Mouse (Mus musculus): ENCODE measurements around the gene Zfp652.

The Zfp652 gene

GRCm38 (mm10) chr11:95768244-95768643 is 55.8 kb downstream of the Zfp652 start:
- no peak for DNase-seq (ENCODE audit: low read depth, low spot score)

GRCm38 (mm10) chr11:95769208-95769607 is 56.7 kb downstream of the Zfp652 start:
- no peak for DNase-seq (ENCODE audit: low read depth, low spot score)

- peak; percentile 23 for DNase-seq (ENCODE audit: low read depth, low spot score)
Measured at GRCm38 (mm10) chr11:95770720-95771364, 58.4 kb downstream of the Zfp652 start.

GRCm38 (mm10) chr11:95771665-95772064 is 59.2 kb downstream of the Zfp652 start:
- no peak for DNase-seq (ENCODE audit: low read depth, low spot score)

GRCm38 (mm10) chr11:95773264-95773663 is 60.8 kb downstream of the Zfp652 start:
- no peak for DNase-seq (ENCODE audit: low read depth, low spot score)

GRCm38 (mm10) chr11:95777323-95778297 is 65.1 kb downstream of the Zfp652 start:
- DNase-seq (ENCODE audit: low read depth, low spot score): peak; percentile 25

- no peak for DNase-seq (ENCODE audit: low read depth, low spot score)
Measured at GRCm38 (mm10) chr11:95778831-95779251, 66.4 kb downstream of the Zfp652 start.

GRCm38 (mm10) chr11:95779366-95779765 is 66.9 kb downstream of the Zfp652 start:
- no peak for DNase-seq (ENCODE audit: low read depth, low spot score)

- DNase-seq (ENCODE audit: low read depth, low spot score): no peak
Measured at GRCm38 (mm10) chr11:95780480-95780879, 68.0 kb downstream of the Zfp652 start.

GRCm38 (mm10) chr11:95781557-95781956 is 69.1 kb downstream of the Zfp652 start:
- DNase-seq (ENCODE audit: low read depth, low spot score): no peak

GRCm38 (mm10) chr11:95783457-95783856 is 71.0 kb downstream of the Zfp652 start:
- no peak for DNase-seq (ENCODE audit: low read depth, low spot score)

GRCm38 (mm10) chr11:95783958-95784357 is 71.5 kb downstream of the Zfp652 start:
- no peak for DNase-seq (ENCODE audit: low read depth, low spot score)

- DNase-seq (ENCODE audit: low read depth, low spot score): no peak
Measured at GRCm38 (mm10) chr11:95785675-95786074, 73.2 kb downstream of the Zfp652 start.

GRCm38 (mm10) chr11:95786511-95786910 is 74.0 kb downstream of the Zfp652 start:
- no peak for DNase-seq (ENCODE audit: low read depth, low spot score)

- DNase-seq (ENCODE audit: low read depth, low spot score): no peak
Measured at GRCm38 (mm10) chr11:95789451-95789891, 77.0 kb downstream of the Zfp652 start.

GRCm38 (mm10) chr11:95791787-95792186 is 79.3 kb downstream of the Zfp652 start:
- no peak for DNase-seq (ENCODE audit: low read depth, low spot score)

GRCm38 (mm10) chr11:95792950-95793509 is 80.6 kb downstream of the Zfp652 start:
- no peak for DNase-seq (ENCODE audit: low read depth, low spot score)

GRCm38 (mm10) chr11:95794201-95794600 is 81.7 kb downstream of the Zfp652 start:
- no peak for DNase-seq (ENCODE audit: low read depth, low spot score)

GRCm38 (mm10) chr11:95795582-95795981 is 83.1 kb downstream of the Zfp652 start:
- DNase-seq (ENCODE audit: low read depth, low spot score): no peak

- peak; percentile 53 for DNase-seq (ENCODE audit: low read depth, low spot score)
Measured at GRCm38 (mm10) chr11:95805010-95805409, 92.5 kb downstream of the Zfp652 start.

- no peak for DNase-seq (ENCODE audit: low read depth, low spot score)
Measured at GRCm38 (mm10) chr11:95805527-95805926, 93.1 kb downstream of the Zfp652 start.

- DNase-seq (ENCODE audit: low read depth, low spot score): no peak
Measured at GRCm38 (mm10) chr11:95807884-95808283, 95.4 kb downstream of the Zfp652 start.
